Mouse (Mus musculus): Measurements from ENCODE around the gene Mpp6. TPM values are rescaled to one million over a fixed set of nuclear protein-coding genes. Genes with fewer than 3 reads are reported as not detected.

Gene Mpp6
- polyA plus RNA-seq, 2 experiments, result 33.9 to 64.8 TPM

- DNase-seq (ENCODE audit: low spot score) (no peak), ATAC-seq (ENCODE audit: low FRiP score, low read depth) (no peak)
- H3K36me3 ChIP-seq (ENCODE audit: control insufficient read depth, insufficient read depth, low read length), result no peaks in the 10 kb centered on the region
- 0 out of 2 replicates have a peak, but pooled peaks cover 4% of the 10 kb centered on the region for H3K27me3 ChIP-seq (ENCODE audit: control insufficient read depth, insufficient read depth, low read length)
- H3K4me3 ChIP-seq (replicated peaks; ENCODE audit: low read length), result peak overlapping the region; percentile 80
- 2% methylated on average over 15 of the region's 15 CpGs for WGBS
- no peak for TF ChIP-seq POLR2A (IDR thresholded peaks at IDR 0.05; ENCODE audit: borderline replicate concordance, extremely low read depth, insufficient read depth, insufficient read length)
- H3K4me1 ChIP-seq (ENCODE audit: control insufficient read depth, insufficient read depth, low read length), result no peaks in the 10 kb centered on the region
- H3K4me2 ChIP-seq (replicated peaks; ENCODE audit: low read depth, low read length, severe bottlenecking), result peak overlapping the region; percentile 81
- peak overlapping the region; percentile 85 for H3K9ac ChIP-seq (ENCODE audit: low read depth, low read length, severe bottlenecking)
- H3K27ac ChIP-seq (replicated peaks; ENCODE audit: low read depth, low read length), result peak overlapping the region; percentile 85; the same call in 1 of the 2 replicates
- H3K9me3 ChIP-seq (ENCODE audit: control insufficient read depth, low read length), result no peaks in the 10 kb centered on the region
Measured at GRCm38 (mm10) chr6:50109201-50109756, 762 bp upstream of the Mpp6 start.

GRCm38 (mm10) chr6:50110379-50110941, 419 bp downstream of the Mpp6 start:
- Histone ChIP-seq H3K9ac (ENCODE audit: low read depth, low read length, severe bottlenecking) (peak overlapping the region; percentile 85), H3K4me1 (ENCODE audit: control insufficient read depth, insufficient read depth, low read length) (no peaks in the 10 kb centered on the region), H3K9me3 (ENCODE audit: control insufficient read depth, low read length) (no peaks in the 10 kb centered on the region), H3K4me2 (replicated peaks; ENCODE audit: low read depth, low read length, severe bottlenecking) (peak overlapping the region; percentile 81), H3K36me3 (ENCODE audit: control insufficient read depth, insufficient read depth, low read length) (no peaks in the 10 kb centered on the region), H3K27me3 (ENCODE audit: control insufficient read depth, insufficient read depth, low read length) (0 out of 2 replicates have a peak, but pooled peaks cover 4% of the 10 kb centered on the region), H3K27ac (replicated peaks; ENCODE audit: low read depth, low read length) (peak overlapping the region; percentile 85), H3K4me3 (replicated peaks; ENCODE audit: low read length) (peak overlapping the region; percentile 80)
- ATAC-seq (ENCODE audit: low FRiP score, low read depth) (peak; percentile 64), DNase-seq (ENCODE audit: low spot score) (peak; percentile 43)
- under 1% methylated on average over 15 of the region's 72 CpGs for WGBS
- no peak; the same call in 1 of the 2 replicates for TF ChIP-seq POLR2A (IDR thresholded peaks at IDR 0.05; ENCODE audit: borderline replicate concordance, extremely low read depth, insufficient read depth, insufficient read length)

- H3K9ac ChIP-seq (ENCODE audit: low read depth, low read length, severe bottlenecking), result peak overlapping the region; percentile 85
- H3K4me3 ChIP-seq (replicated peaks; ENCODE audit: low read length), result peak overlapping the region; percentile 80
- ATAC-seq (ENCODE audit: low FRiP score, low read depth) (no peak), DNase-seq (ENCODE audit: low spot score) (no peak)
- H3K27ac ChIP-seq (replicated peaks; ENCODE audit: low read depth, low read length), result peak overlapping the region; percentile 85; the same call in 1 of the 2 replicates
- 0 out of 2 replicates have a peak, but pooled peaks cover 4% of the 10 kb centered on the region for H3K27me3 ChIP-seq (ENCODE audit: control insufficient read depth, insufficient read depth, low read length)
- H3K36me3 ChIP-seq (ENCODE audit: control insufficient read depth, insufficient read depth, low read length), result no peaks in the 10 kb centered on the region
- no peaks in the 10 kb centered on the region for H3K4me1 ChIP-seq (ENCODE audit: control insufficient read depth, insufficient read depth, low read length)
- no peaks in the 10 kb centered on the region for H3K9me3 ChIP-seq (ENCODE audit: control insufficient read depth, low read length)
- TF ChIP-seq POLR2A (IDR thresholded peaks at IDR 0.05; ENCODE audit: borderline replicate concordance, extremely low read depth, insufficient read depth, insufficient read length), result no peak
- WGBS, result 4% methylated on average over 6 of the region's 6 CpGs
- H3K4me2 ChIP-seq (replicated peaks; ENCODE audit: low read depth, low read length, severe bottlenecking), result peak overlapping the region; percentile 81
Measured at GRCm38 (mm10) chr6:50111111-50111655, 1.1 kb downstream of the Mpp6 start.

- Histone ChIP-seq H3K4me3 (replicated peaks; ENCODE audit: low read length) (0 out of 2 replicates have a peak overlapping the region, but pooled peaks have one; percentile 0), H3K9ac (ENCODE audit: low read depth, low read length, severe bottlenecking) (no peak overlapping the region), H3K4me1 (ENCODE audit: control insufficient read depth, insufficient read depth, low read length) (no peaks in the 10 kb centered on the region), H3K27me3 (ENCODE audit: control insufficient read depth, insufficient read depth, low read length) (0 out of 2 replicates have a peak, but pooled peaks cover 4% of the 10 kb centered on the region), H3K27ac (replicated peaks; ENCODE audit: low read depth, low read length) (no peak overlapping the region), H3K9me3 (ENCODE audit: control insufficient read depth, low read length) (no peaks in the 10 kb centered on the region), H3K36me3 (ENCODE audit: control insufficient read depth, insufficient read depth, low read length) (no peaks in the 10 kb centered on the region), H3K4me2 (replicated peaks; ENCODE audit: low read depth, low read length, severe bottlenecking) (0 out of 2 replicates have a peak overlapping the region, but pooled peaks have one; percentile 17)
- DNase-seq (ENCODE audit: low spot score) (peak; percentile 98), ATAC-seq (ENCODE audit: low FRiP score, low read depth) (peak; percentile 74)
- WGBS, result 2% methylated on average over 8 of the region's 8 CpGs
- no peak for TF ChIP-seq POLR2A (IDR thresholded peaks at IDR 0.05; ENCODE audit: borderline replicate concordance, extremely low read depth, insufficient read depth, insufficient read length)
Measured at GRCm38 (mm10) chr6:50112775-50113174, 2.7 kb downstream of the Mpp6 start.

- Histone ChIP-seq H3K27me3 (ENCODE audit: control insufficient read depth, insufficient read depth, low read length) (no peaks in the 10 kb centered on the region), H3K4me3 (replicated peaks; ENCODE audit: low read length) (no peak overlapping the region), H3K27ac (replicated peaks; ENCODE audit: low read depth, low read length) (no peak overlapping the region), H3K4me2 (replicated peaks; ENCODE audit: low read depth, low read length, severe bottlenecking) (no peak overlapping the region), H3K36me3 (ENCODE audit: control insufficient read depth, insufficient read depth, low read length) (no peaks in the 10 kb centered on the region), H3K4me1 (ENCODE audit: control insufficient read depth, insufficient read depth, low read length) (no peaks in the 10 kb centered on the region), H3K9me3 (ENCODE audit: control insufficient read depth, low read length) (no peaks in the 10 kb centered on the region), H3K9ac (ENCODE audit: low read depth, low read length, severe bottlenecking) (no peak overlapping the region)
- no peak for DNase-seq (ENCODE audit: low spot score)
- WGBS, result 81% methylated on average over 6 of the region's 6 CpGs
- no peak for ATAC-seq (ENCODE audit: low FRiP score, low read depth)
- TF ChIP-seq POLR2A (IDR thresholded peaks at IDR 0.05; ENCODE audit: borderline replicate concordance, extremely low read depth, insufficient read depth, insufficient read length), result no peak
Measured at GRCm38 (mm10) chr6:50114280-50114679, 4.2 kb downstream of the Mpp6 start.

Measured in limb, embryonic 14.5 days (tissue).